Mouse (Mus musculus): ENCODE data around the gene Tagap. TPM values are rescaled to one million over a fixed set of nuclear protein-coding genes. Genes with fewer than 3 reads are reported as not detected.
"Not testable (repeated sequence)": the region's sequence is repeated elsewhere in the genome, so short reads cannot be mapped to it uniquely, and the experiment has no call there.

The Tagap gene
- polyA plus RNA-seq, 1 experiment from 2014 or later: 0.80 TPM

GRCm38 (mm10) chr17:7964398-7964797 is 38.6 kb downstream of the Tagap start:
- 95% methylated on average over 1 of the region's 2 CpGs for WGBS
- not testable (repeated sequence) for H3K4me1 ChIP-seq (replicated peaks; ENCODE audit: control insufficient read depth, insufficient read depth, low read length); H3K27ac ChIP-seq (ENCODE audit: low read depth, low read length); H3K27me3 ChIP-seq (replicated peaks; ENCODE audit: control insufficient read depth, insufficient read depth, low read length); H3K9ac ChIP-seq (ENCODE audit: low read depth, low read length); ATAC-seq; H3K9me3 ChIP-seq (ENCODE audit: control insufficient read depth); H3K4me3 ChIP-seq (ENCODE audit: low read depth, low read length); H3K4me2 ChIP-seq (replicated peaks; ENCODE audit: low read depth); H3K36me3 ChIP-seq (ENCODE audit: control insufficient read depth, insufficient read depth)

GRCm38 (mm10) chr17:7968490-7968889 is 42.7 kb downstream of the Tagap start:
- not testable (repeated sequence) for H3K36me3 ChIP-seq (ENCODE audit: control insufficient read depth, insufficient read depth); H3K4me3 ChIP-seq (ENCODE audit: low read depth, low read length); H3K27ac ChIP-seq (ENCODE audit: low read depth, low read length); H3K4me2 ChIP-seq (replicated peaks; ENCODE audit: low read depth); H3K9me3 ChIP-seq (ENCODE audit: control insufficient read depth); H3K9ac ChIP-seq (ENCODE audit: low read depth, low read length); H3K4me1 ChIP-seq (replicated peaks; ENCODE audit: control insufficient read depth, insufficient read depth, low read length); ATAC-seq; H3K27me3 ChIP-seq (replicated peaks; ENCODE audit: control insufficient read depth, insufficient read depth, low read length)
- 79% methylated on average over 3 of the region's 5 CpGs for WGBS

GRCm38 (mm10) chr17:7969782-7970181 is 44.0 kb downstream of the Tagap start:
- not testable (repeated sequence) for H3K9ac ChIP-seq (ENCODE audit: low read depth, low read length); H3K27ac ChIP-seq (ENCODE audit: low read depth, low read length); H3K4me2 ChIP-seq (replicated peaks; ENCODE audit: low read depth); H3K36me3 ChIP-seq (ENCODE audit: control insufficient read depth, insufficient read depth); H3K27me3 ChIP-seq (replicated peaks; ENCODE audit: control insufficient read depth, insufficient read depth, low read length); H3K4me3 ChIP-seq (ENCODE audit: low read depth, low read length); H3K4me1 ChIP-seq (replicated peaks; ENCODE audit: control insufficient read depth, insufficient read depth, low read length); H3K9me3 ChIP-seq (ENCODE audit: control insufficient read depth)
- ATAC-seq: peak; percentile 88
- 18% methylated on average over 1 of the region's 6 CpGs for WGBS

- not testable (repeated sequence) for H3K27ac ChIP-seq (ENCODE audit: low read depth, low read length); H3K36me3 ChIP-seq (ENCODE audit: control insufficient read depth, insufficient read depth); H3K9me3 ChIP-seq (ENCODE audit: control insufficient read depth); H3K4me3 ChIP-seq (ENCODE audit: low read depth, low read length); H3K4me1 ChIP-seq (replicated peaks; ENCODE audit: control insufficient read depth, insufficient read depth, low read length); H3K27me3 ChIP-seq (replicated peaks; ENCODE audit: control insufficient read depth, insufficient read depth, low read length); ATAC-seq; H3K4me2 ChIP-seq (replicated peaks; ENCODE audit: low read depth); H3K9ac ChIP-seq (ENCODE audit: low read depth, low read length)
- TF ChIP-seq CTCF (IDR thresholded peaks at IDR 0.05; ENCODE audit: low read depth): 0 out of 2 replicates have a peak, but pooled peaks have one; percentile 18
- 80% methylated on average over 1 of the region's 2 CpGs for WGBS
Observed at GRCm38 (mm10) chr17:7983484-7983883, 57.7 kb downstream of the Tagap start.

Other genes with a start within 250 kb of the Tagap start
- gene Fndc1, start 98.7 kb upstream of the Tagap start, polyA plus RNA-seq (2015; fragmentation: Nextera tagmentation; extraction: Ambion mirVana): 15.7 and 18.9 TPM in 2 replicates
- 36.5 and 38.4 TPM in 2 replicates for gene Rsph3a, start 19.6 kb downstream of the Tagap start, polyA plus RNA-seq (2015; fragmentation: Nextera tagmentation; extraction: Ambion mirVana)
- 0.08 TPM in 1 of 2 replicates, not detected in the other for gene Gm49673, start 221.8 kb downstream of the Tagap start, polyA plus RNA-seq (2015; fragmentation: Nextera tagmentation; extraction: Ambion mirVana)
- 49.5 and 53.3 TPM in 2 replicates for gene Rnaset2a, start 222.1 kb downstream of the Tagap start, polyA plus RNA-seq (2015; fragmentation: Nextera tagmentation; extraction: Ambion mirVana)
- 12.4 and 13.4 TPM in 2 replicates for gene Fgfr1op, start 239.5 kb downstream of the Tagap start, polyA plus RNA-seq (2015; fragmentation: Nextera tagmentation; extraction: Ambion mirVana)

Data from intestine, postnatal 0 days (tissue).